Mouse (Mus musculus): ENCODE results near the gene Tsc22d4.
"Not testable (repeated sequence)": the region's sequence is repeated elsewhere in the genome, so short reads cannot be mapped to it uniquely, and the experiment has no call there.

GRCm38 (mm10) chr5:137750212-137750611 is 4.7 kb downstream of the Tsc22d4 start:
- TF ChIP-seq CTCF (IDR thresholded peaks at IDR 0.05; ENCODE audit: low read depth, low read length); TAL1 (conservative IDR thresholded peaks at IDR 0.05; ENCODE audit: low read depth, low read length); GATA1 (IDR thresholded peaks at IDR 0.05; ENCODE audit: borderline replicate concordance, low read length); POLR2AphosphoS5 (IDR thresholded peaks at IDR 0.05; ENCODE audit: insufficient replicate concordance, low read depth, low read length): not testable (repeated sequence)
